Mouse (Mus musculus) megakaryocyte, embryonic 14.5 days (primary cell): Measurements from ENCODE around the gene Psph.

Experiments used
- FLI1 ChIP-seq: IDR thresholded peaks from 2 replicates; pipeline ENCODE4 v1.6.1; 2012; ENCODE audit warnings: low read length, inconsistent platforms, mixed read lengths
- GATA1 ChIP-seq: IDR thresholded peaks from 3 replicates; pipeline ENCODE4 v1.6.1; 2012; ENCODE audit warnings: mixed read lengths, low read length, inconsistent platforms, borderline replicate concordance

DNA sequence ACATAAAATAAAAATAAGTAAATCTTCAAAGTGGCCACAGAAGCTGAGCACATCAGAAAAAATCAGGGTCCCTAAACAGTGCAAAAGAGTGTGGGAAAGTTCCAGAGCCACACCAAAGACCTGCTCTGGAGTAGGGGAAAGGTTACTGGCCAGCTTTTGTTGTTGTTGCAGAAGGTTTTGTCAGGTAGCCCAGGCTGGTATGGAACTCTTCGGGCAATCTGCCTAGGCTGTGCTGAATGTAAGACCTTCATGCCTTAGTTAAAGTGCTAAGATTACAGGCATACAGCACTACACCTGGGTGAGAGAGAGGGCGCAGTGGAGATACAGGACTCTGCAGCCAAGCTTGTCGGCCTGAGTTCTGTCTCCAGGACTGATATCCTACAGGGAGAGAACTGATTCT lies 12.6 kb downstream of the Psph start:
- TF ChIP-seq GATA1 (no peak), FLI1 (no peak)
